Mouse (Mus musculus): ENCODE data around the gene Trim2.

DNA sequence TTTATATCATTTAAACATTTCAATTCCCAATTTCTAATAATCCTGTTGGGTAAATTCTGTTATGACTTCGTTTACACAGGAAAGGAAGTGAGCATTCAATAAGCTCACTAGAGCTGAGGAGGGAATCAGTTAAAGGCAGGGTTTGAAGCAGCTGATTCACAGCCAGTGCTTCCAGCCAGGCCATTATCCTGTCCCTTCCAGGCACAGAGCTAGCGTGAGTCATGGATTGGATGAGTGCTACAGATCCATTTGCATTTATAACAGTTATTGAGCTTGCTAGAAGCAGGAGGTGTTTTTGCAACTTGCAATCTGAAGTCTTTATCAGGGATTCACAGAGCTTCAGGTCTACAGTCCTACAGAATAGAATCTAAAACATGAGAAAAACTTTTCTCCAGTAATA, 99.3 kb downstream of the Trim2 start:
- TF ChIP-seq CHD2 (IDR thresholded peaks at IDR 0.05; ENCODE audit: low read length): no peak
- no peak for TF ChIP-seq TCF12 (IDR thresholded peaks at IDR 0.05; ENCODE audit: low read depth, low read length)
- no peak for TF ChIP-seq USF2 (conservative IDR thresholded peaks at IDR 0.05; ENCODE audit: low read depth, low read length)
- no peak for TF ChIP-seq GABPA (IDR thresholded peaks at IDR 0.05; ENCODE audit: insufficient replicate concordance, low read depth, low read length)
- no peak for TF ChIP-seq EP300 (IDR thresholded peaks at IDR 0.05; ENCODE audit: low read length)
- no peak for TF ChIP-seq RAD21 (IDR thresholded peaks at IDR 0.05; ENCODE audit: low read depth, low read length)
- TF ChIP-seq MXI1 (IDR thresholded peaks at IDR 0.05; ENCODE audit: low read depth, low read length): no peak
- no peak for TF ChIP-seq POLR2A (IDR thresholded peaks at IDR 0.05; ENCODE audit: low read depth, low read length)
- TF ChIP-seq E2F4 (IDR thresholded peaks at IDR 0.05; ENCODE audit: insufficient replicate concordance, low read depth, low read length): no peak
- TF ChIP-seq CTCF (conservative IDR thresholded peaks at IDR 0.05 in 1 of 2, IDR thresholded peaks at IDR 0.05 in 1 of 2; ENCODE audit: low read depth in 2 of 2, low read length in 2 of 2): no peak
- TF ChIP-seq JUND (conservative IDR thresholded peaks at IDR 0.05; ENCODE audit: low read depth, low read length): no peak
- TF ChIP-seq MAFK (IDR thresholded peaks at IDR 0.05; ENCODE audit: insufficient replicate concordance, low read length): no peak

Measured in CH12.LX (cell line).